Mouse (Mus musculus) heart, postnatal 36 days (tissue): ENCODE measurements at regions not wholly inside any gene's neighbourhood (a gene's known extent, or its start where the extent isn't known, plus 50 kb on each side); places are given as distances from the start of the nearest gene placed in this dataset.
"Not testable (repeated sequence)": the region's sequence is repeated elsewhere in the genome, so short reads cannot be mapped to it uniquely, and the experiment has no call there.

Experiments
- DNase-seq, 2 experiments: peaks; one replicate each; pipeline ENCODE4 v3.0.0; 2021 to 2022
- intact Hi-C: fragments of 180-260 bp; cut with DNase I; formaldehyde crosslinking; loops from one replicate; pipeline ENCODE4 v1.15.1; 2025

- intact Hi-C loops = no loop called here
- no peak for DNase-seq
Measured at GRCm38 (mm10) chr13:4858341-4858740, 249.4 kb upstream of the Akr1e1 start.

GRCm38 (mm10) chr13:4839481-4839880 lies 230.5 kb upstream of the Akr1e1 start:
- DNase-seq, intact Hi-C loops: not testable (repeated sequence)

GRCm38 (mm10) chr13:4826756-4827155 lies 217.8 kb upstream of the Akr1e1 start:
- intact Hi-C loops = no loop called here
- DNase-seq = no peak

- intact Hi-C loops, DNase-seq: not testable (repeated sequence)
Measured at GRCm38 (mm10) chr13:4825749-4826148, 216.8 kb upstream of the Akr1e1 start.

- no peak for DNase-seq
- intact Hi-C loops = no loop called here
Measured at GRCm38 (mm10) chr13:4806876-4807275, 197.9 kb upstream of the Akr1e1 start.

GRCm38 (mm10) chr13:4800666-4801065 lies 191.7 kb upstream of the Akr1e1 start:
- intact Hi-C loops = no loop called here
- no peak for DNase-seq

- DNase-seq = no peak
- intact Hi-C loops = no loop called here
Measured at GRCm38 (mm10) chr13:4791139-4791538, 182.2 kb upstream of the Akr1e1 start.

GRCm38 (mm10) chr13:4790414-4790813 lies 181.4 kb upstream of the Akr1e1 start:
- intact Hi-C loops = no loop called here
- DNase-seq = no peak

GRCm38 (mm10) chr13:4783290-4783689 lies 174.3 kb upstream of the Akr1e1 start:
- intact Hi-C loops = no loop called here
- no peak for DNase-seq

GRCm38 (mm10) chr13:4778264-4778823 lies 169.4 kb upstream of the Akr1e1 start:
- intact Hi-C loops = loop anchor here (10.0 kb wide), 2 partner anchors 1416 to 1766 kb away; partner anchors contain the start of gene Pitrm1
- not testable (repeated sequence) for DNase-seq

- intact Hi-C loops = loop anchor here (2.0 to 10.0 kb wide), 3 partner anchors 1418 to 1768 kb away; partner anchors contain the start of gene Pitrm1
- peak; percentile 68 to 69 for DNase-seq
Measured at GRCm38 (mm10) chr13:4776855-4777254, 167.9 kb upstream of the Akr1e1 start.

- intact Hi-C loops = loop anchor here (2.0 to 10.0 kb wide), 8 partner anchors 530 to 1772 kb away; partner anchors contain the start of genes Klf6 and Pitrm1
- peak in 1 of 2 experiments; percentile 42 for DNase-seq
Measured at GRCm38 (mm10) chr13:4772324-4772723, 163.3 kb upstream of the Akr1e1 start.

- peak; percentile 71 to 82 for DNase-seq
- intact Hi-C loops = loop anchor here (2.0 to 10.0 kb wide), 8 partner anchors 531 to 1773 kb away; partner anchors contain the start of genes Klf6 and Pitrm1
Measured at GRCm38 (mm10) chr13:4771120-4772075, 162.4 kb upstream of the Akr1e1 start.

GRCm38 (mm10) chr13:4759965-4760364 lies 151.0 kb upstream of the Akr1e1 start:
- intact Hi-C loops = no loop called here
- DNase-seq = no peak

- intact Hi-C loops = no loop called here
- DNase-seq = no peak
Measured at GRCm38 (mm10) chr13:4756529-4756928, 147.6 kb upstream of the Akr1e1 start.

GRCm38 (mm10) chr13:4742930-4743329 lies 134.0 kb upstream of the Akr1e1 start:
- intact Hi-C loops = no loop called here
- DNase-seq = no peak

GRCm38 (mm10) chr13:4716299-4716698 lies 107.3 kb upstream of the Akr1e1 start:
- DNase-seq, intact Hi-C loops: not testable (repeated sequence)

GRCm38 (mm10) chr13:4714724-4715123 lies 105.8 kb upstream of the Akr1e1 start:
- no peak for DNase-seq
- intact Hi-C loops = no loop called here

GRCm38 (mm10) chr13:4712698-4713097 lies 103.7 kb upstream of the Akr1e1 start:
- DNase-seq = no peak
- intact Hi-C loops = no loop called here

- intact Hi-C loops, DNase-seq: not testable (repeated sequence)
Measured at GRCm38 (mm10) chr13:4699591-4699990, 90.6 kb upstream of the Akr1e1 start.
